Mouse (Mus musculus): Measurements from ENCODE around the gene Smim1. TPM values are rescaled to one million over a fixed set of nuclear protein-coding genes. Genes with fewer than 3 reads are reported as not detected.

The Smim1 gene
- total and polyA plus RNA-seq, 3 experiments = 118 to 219 (median 188) TPM

DNA sequence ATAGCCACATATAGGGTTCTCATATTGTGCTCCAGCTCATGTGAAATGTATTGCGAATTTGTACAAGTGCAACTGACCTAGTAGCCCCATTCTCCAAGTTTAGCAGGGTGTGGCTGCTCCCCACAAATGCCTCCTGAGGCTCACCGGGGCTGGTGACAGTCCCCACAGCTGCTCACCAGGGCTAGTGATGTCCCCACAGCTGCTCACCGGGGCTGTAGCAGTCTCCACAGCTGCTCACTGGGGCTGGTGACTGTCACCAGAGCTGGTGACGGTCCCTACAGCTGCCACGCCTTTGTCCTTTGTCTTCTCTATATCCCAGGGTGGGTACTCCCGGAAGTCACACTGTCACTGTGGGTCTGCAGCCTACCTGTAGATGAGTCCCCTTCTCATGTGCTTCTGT lies 19.8 kb downstream of the Smim1 start:
- Histone ChIP-seq H3K4me1 (ENCODE audit: control insufficient read depth in 1 of 2, insufficient read depth in 2 of 2, low read length in 2 of 2) (0 out of 4 replicates have a peak, but pooled peaks cover 0 to 5% of the 10 kb centered on the region in 2 experiments), H3K36me3 (ENCODE audit: control insufficient read depth in 1 of 2, insufficient read depth in 2 of 2, low read length in 2 of 2) (no peaks in the 10 kb centered on the region)
- TF ChIP-seq TBP (IDR thresholded peaks at IDR 0.05; ENCODE audit: low read depth, low read length) (no peak), CHD1 (IDR thresholded peaks at IDR 0.05; ENCODE audit: low read depth, low read length) (no peak), CHD2 (IDR thresholded peaks at IDR 0.05; ENCODE audit: low read length) (no peak), MEF2A (IDR thresholded peaks at IDR 0.05; ENCODE audit: extremely low read depth, insufficient replicate concordance, low read depth, low read length, poor library complexity, severe bottlenecking) (no peak), MAFK (IDR thresholded peaks at IDR 0.05; ENCODE audit: borderline replicate concordance, low read depth, low read length) (no peak), TAL1 (IDR thresholded peaks at IDR 0.05; ENCODE audit: low read length) (no peak), POLR2AphosphoS2 (IDR thresholded peaks at IDR 0.05; ENCODE audit: low read length) (no peak), NRF1 (IDR thresholded peaks at IDR 0.05; ENCODE audit: insufficient read depth, low read depth, low read length, poor library complexity, severe bottlenecking) (no peak), MAZ (IDR thresholded peaks at IDR 0.05; ENCODE audit: low read depth, low read length) (no peak), MAX (IDR thresholded peaks at IDR 0.05; ENCODE audit: low read length) (no peak), CTCF (IDR thresholded peaks at IDR 0.05 in 2 of 3, conservative IDR thresholded peaks at IDR 0.05 in 1 of 3; ENCODE audit: control insufficient read depth in 1 of 3, insufficient read depth in 1 of 3, low read depth in 2 of 3, low read length in 3 of 3, poor library complexity in 1 of 3, severe bottlenecking in 1 of 3) (no peak), MYC (IDR thresholded peaks at IDR 0.05; ENCODE audit: low read depth, low read length) (no peak), E2F4 (IDR thresholded peaks at IDR 0.05; ENCODE audit: borderline replicate concordance, low read depth, low read length) (no peak), ETS1 (IDR thresholded peaks at IDR 0.05; ENCODE audit: low read depth, low read length) (no peak), RAD21 (IDR thresholded peaks at IDR 0.05; ENCODE audit: low read depth, low read length) (no peak), BHLHE40 (IDR thresholded peaks at IDR 0.05; ENCODE audit: borderline replicate concordance, low read depth, low read length) (no peak), POLR2A (IDR thresholded peaks at IDR 0.05; ENCODE audit: control insufficient read depth in 1 of 2, insufficient read depth in 1 of 2, low read depth in 1 of 2, low read length in 2 of 2, poor library complexity in 1 of 2) (no peak)

DNA sequence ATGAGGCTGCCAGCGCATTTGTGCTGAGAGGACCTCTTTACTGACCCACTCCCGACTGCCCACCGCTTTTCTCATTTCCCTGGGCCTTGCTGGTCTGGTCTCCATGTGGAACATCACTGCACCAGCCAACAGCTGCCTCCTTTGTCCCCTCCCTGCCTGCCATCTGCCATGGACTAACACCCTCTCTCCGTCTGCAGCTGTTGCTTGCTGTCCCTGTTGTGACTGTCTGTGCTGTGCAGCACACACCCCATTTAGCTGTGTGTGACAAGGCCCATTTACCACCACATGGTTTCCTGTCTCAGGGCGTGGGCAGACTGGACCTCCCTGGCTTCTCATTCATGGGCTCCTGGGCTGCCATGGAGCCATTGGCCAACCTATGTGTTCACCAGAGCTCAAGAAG lies 20.5 kb downstream of the Smim1 start:
- DNase-seq (ENCODE audit: low read depth, low spot score) = no peak
- Histone ChIP-seq H3K9ac (ENCODE audit: control insufficient read depth, low read depth, low read length, poor library complexity, severe bottlenecking) (no peak overlapping the region), H3K27ac (ENCODE audit: control insufficient read depth, low read depth, low read length) (no peak overlapping the region), H3K27me3 (ENCODE audit: control insufficient read depth in 1 of 2, insufficient read depth in 2 of 2, low read length in 2 of 2) (no peaks in the 10 kb centered on the region), H3K4me1 (ENCODE audit: control insufficient read depth in 1 of 2, insufficient read depth in 2 of 2, low read length in 2 of 2) (0 out of 4 replicates have a peak, but pooled peaks cover 0 to under 1% of the 10 kb centered on the region in 2 experiments), H3K9me3 (replicated peaks; ENCODE audit: insufficient read depth, low read length) (no peaks in the 10 kb centered on the region), H3K36me3 (ENCODE audit: control insufficient read depth in 1 of 2, insufficient read depth in 2 of 2, low read length in 2 of 2) (no peaks in the 10 kb centered on the region), H3K4me3 (ENCODE audit: control insufficient read depth in 1 of 2, insufficient read depth in 1 of 2, low read depth in 2 of 2, low read length in 2 of 2) (no peak overlapping the region), H3K79me2 (ENCODE audit: control insufficient read depth, insufficient read depth, low read length, poor library complexity) (no peaks in the 10 kb centered on the region)
- TF ChIP-seq ZC3H11A (IDR thresholded peaks at IDR 0.05; ENCODE audit: low read depth, low read length) = no peak
- TF ChIP-seq MAFK (IDR thresholded peaks at IDR 0.05; ENCODE audit: borderline replicate concordance, low read depth, low read length) = no peak
- no peak for TF ChIP-seq ZMIZ1 (IDR thresholded peaks at IDR 0.05; ENCODE audit: low read depth, low read length)
- no peak for TF ChIP-seq GABPA (IDR thresholded peaks at IDR 0.05; ENCODE audit: low read depth, low read length)
- TF ChIP-seq MYC (IDR thresholded peaks at IDR 0.05; ENCODE audit: low read depth, low read length) = no peak
- no peak for TF ChIP-seq MAZ (IDR thresholded peaks at IDR 0.05; ENCODE audit: low read depth, low read length)
- no peak for TF ChIP-seq SIN3A (IDR thresholded peaks at IDR 0.05; ENCODE audit: low read length)
- TF ChIP-seq MAX (IDR thresholded peaks at IDR 0.05; ENCODE audit: low read length) = no peak
- no peak for TF ChIP-seq CHD1 (IDR thresholded peaks at IDR 0.05; ENCODE audit: low read depth, low read length)

More for the DNA sequence above, 19.8 kb downstream of the Smim1 start:
- Histone ChIP-seq H3K27ac (ENCODE audit: control insufficient read depth, low read depth, low read length) (no peak overlapping the region), H3K9ac (ENCODE audit: control insufficient read depth, low read depth, low read length, poor library complexity, severe bottlenecking) (no peak overlapping the region), H3K9me3 (replicated peaks; ENCODE audit: insufficient read depth, low read length) (no peaks in the 10 kb centered on the region), H3K27me3 (ENCODE audit: control insufficient read depth in 1 of 2, insufficient read depth in 2 of 2, low read length in 2 of 2) (no peaks in the 10 kb centered on the region), H3K4me3 (ENCODE audit: control insufficient read depth in 1 of 2, insufficient read depth in 1 of 2, low read depth in 2 of 2, low read length in 2 of 2) (no peak overlapping the region), H3K79me2 (ENCODE audit: control insufficient read depth, insufficient read depth, low read length, poor library complexity) (no peaks in the 10 kb centered on the region)
- DNase-seq (ENCODE audit: low read depth, low spot score) = no peak
